Comparison of ENCODE assay signal across 9 mouse cellular contexts in the genomic region with DNA sequence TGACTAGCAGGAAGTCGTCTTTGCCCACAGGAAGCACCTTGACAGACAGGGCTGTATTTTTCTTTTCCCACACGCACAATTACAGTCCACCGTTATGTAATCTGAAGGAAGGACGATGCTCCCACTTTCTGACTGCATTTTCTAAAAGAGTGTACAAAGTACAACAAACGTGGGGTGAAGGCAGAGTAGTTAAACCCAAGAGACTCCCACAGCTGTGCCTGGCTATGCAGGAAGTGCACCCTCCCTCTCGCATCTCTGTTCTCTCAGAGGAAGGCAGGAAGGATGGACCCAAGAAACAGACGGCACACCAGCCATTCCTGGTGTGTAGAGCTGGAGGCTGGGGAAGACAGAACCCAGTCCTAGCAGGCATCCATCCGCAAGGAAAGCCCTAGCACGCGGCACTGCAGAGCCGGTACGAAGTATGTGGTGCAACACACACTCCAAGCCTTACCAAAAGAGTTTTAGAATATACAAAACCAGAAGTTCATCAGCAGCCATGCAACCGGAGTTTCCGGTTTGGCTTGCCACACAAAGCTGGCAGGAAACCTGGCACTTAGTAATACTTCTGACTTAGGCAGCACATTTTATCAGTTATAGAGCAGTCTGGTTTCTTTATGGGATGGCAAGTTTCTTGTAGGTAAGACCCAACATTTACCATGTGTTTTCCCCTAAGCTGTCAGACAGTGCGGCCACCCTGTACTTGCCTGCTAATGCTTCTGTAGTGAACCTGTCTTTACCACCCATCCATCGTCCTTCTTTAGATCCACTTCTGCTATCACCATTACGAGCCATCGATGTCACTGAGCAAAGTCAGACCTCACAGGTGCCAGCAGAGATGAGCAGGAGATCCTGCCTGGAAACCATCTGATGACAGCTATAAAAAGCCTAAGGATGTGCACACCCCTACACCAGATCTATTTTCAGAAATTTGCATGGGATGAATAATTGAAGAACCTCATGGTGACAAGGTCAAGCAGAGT. TPM values are rescaled to one million over a fixed set of nuclear protein-coding genes. Genes with fewer than 3 reads are reported as not detected.
DNase-seq lines count a peak whose midpoint lies in the region; ATAC-seq and TF ChIP-seq lines count a peak whose summit lies in the region.
"Had no signal": no experiment of that assay in that cellular context is flagged by ENCODE, and none has a peak within 500 bp of the region (broad histone marks: within the 10 kb centered on the region; RNA-seq: fewer than 3 reads in every experiment).

No protein-coding gene starts in this region.

- intact Hi-C loops in heart, adult 2 months (cut with DNase I): loop anchor here (5.0 kb wide), 1 partner anchor 66 kb away; the partner anchor contains the start of genes Mrpl44 and Wdfy1
- intact Hi-C loops in heart, postnatal 14 days (cut with DNase I): loop anchor here (5.0 kb wide), 1 partner anchor 51 kb away; no protein-coding TSS in a partner anchor

- no peak overlapping the region for H3K9ac ChIP-seq in heart, adult 2 months (ENCODE audit: low read depth, low read length)
- H3K9ac ChIP-seq in lung, embryonic 16.5 days (ENCODE audit: low read length): no peak overlapping the region
- H3K9ac ChIP-seq: neural tube, embryonic 13.5 days had no signal

- H3K4me3 ChIP-seq in heart, adult 2 months: no peak overlapping the region
- H3K4me3 ChIP-seq in lung, embryonic 16.5 days (ENCODE audit: low read length): no peak overlapping the region
- H3K4me3 ChIP-seq: neural tube, embryonic 13.5 days had no signal

- no peak overlapping the region for H3K4me2 ChIP-seq in lung, embryonic 16.5 days (ENCODE audit: low read depth, low read length)
- H3K4me2 ChIP-seq: neural tube, embryonic 13.5 days had no signal

- DNase-seq in heart, adult 2 months: peak in 1 of 2 experiments; percentile 14
- no peak for DNase-seq in heart, postnatal 14 days
- peak; percentile 53 for DNase-seq in urinary bladder, postnatal 14 days (ENCODE audit: low spot score)
- no peak for DNase-seq in urinary bladder, postnatal 25 days (ENCODE audit: low spot score)
- DNase-seq in thymus, postnatal 4 days: peak; percentile 66
- DNase-seq in gastrocnemius, postnatal 4 days (ENCODE audit: low spot score in 2 of 2): no peak

- TF ChIP-seq CTCF in heart, adult 2 months (IDR thresholded peaks at IDR 0.05): no peak

- WGBS in heart, adult 2 months: 43% methylated on average over 18 of the region's 18 CpGs
- whole genome bisulfite sequencing in lung, embryonic 16.5 days: 63% methylated on average over 18 of the region's 18 CpGs

- no peaks in the 10 kb centered on the region for H3K79me2 ChIP-seq in heart, adult 2 months (replicated peaks; ENCODE audit: control insufficient read depth, insufficient read depth, low read length)

- TF ChIP-seq POLR2A in heart, adult 2 months (IDR thresholded peaks at IDR 0.05; ENCODE audit: insufficient read depth, low read depth, low read length): no peak

- TF ChIP-seq EP300 in heart, adult 2 months (IDR thresholded peaks at IDR 0.05; ENCODE audit: insufficient read depth, low read depth, low read length): no peak

- H3K27ac ChIP-seq in heart, adult 2 months: peak overlapping the region; percentile 29; the same call in 1 of the 2 replicates
- peak overlapping the region; percentile 48 for H3K27ac ChIP-seq in lung, embryonic 16.5 days (ENCODE audit: low read length)

- peaks cover 3% of the 10 kb centered on the region for H3K4me1 ChIP-seq in heart, adult 2 months (ENCODE audit: control insufficient read depth, insufficient read depth, low read length)
- peaks cover 8% of the 10 kb centered on the region; the same call in 1 of the 2 replicates for H3K4me1 ChIP-seq in lung, embryonic 16.5 days (replicated peaks; ENCODE audit: control insufficient read depth, insufficient read depth, low read length)

- peaks cover 2% of the 10 kb centered on the region; the same call in 1 of the 2 replicates for H3K36me3 ChIP-seq in heart, adult 2 months (ENCODE audit: control insufficient read depth, insufficient read depth, low read length)
- H3K36me3 ChIP-seq in lung, embryonic 16.5 days (ENCODE audit: control insufficient read depth, insufficient read depth, low read length): peaks cover 4% of the 10 kb centered on the region; the same call in 1 of the 2 replicates

- H3K27me3 ChIP-seq in heart, adult 2 months (ENCODE audit: control insufficient read depth, insufficient read depth, low read length): no peaks in the 10 kb centered on the region
- no peaks in the 10 kb centered on the region for H3K27me3 ChIP-seq in lung, embryonic 16.5 days (ENCODE audit: control insufficient read depth, insufficient read depth, low read depth, low read length)
- H3K27me3 ChIP-seq: neural tube, embryonic 13.5 days had no signal

- no peaks in the 10 kb centered on the region for H3K9me3 ChIP-seq in lung, embryonic 16.5 days (ENCODE audit: control insufficient read depth, low read length)
- H3K9me3 ChIP-seq: neural tube, embryonic 13.5 days had no signal

- ATAC-seq in lung, embryonic 16.5 days (ENCODE audit: low read depth): peak; percentile 62
- no peak; the same call in 1 of the 2 replicates for ATAC-seq in monocyte, adult 5-6 weeks (replicated peaks; ENCODE audit: insufficient number of reproducible peaks, low FRiP score, low TSS enrichment, poor library complexity, severe bottlenecking)

RNA-seq across cellular contexts. Expression of gene Ap1s3, which starts 39.7 kb away (rescaled TPM):
- under 1 TPM; 0.20 to 0.29 TPM for total RNA-seq in heart, adult 2 months (2021)
- 0.12 and 2.9 TPM in 2 replicates for polyA plus RNA-seq in heart, adult 2 months (2012; rRNA removed)
- under 1 TPM; 0.45 to 0.68 TPM for total RNA-seq in heart, postnatal 14 days (2021)
- 0.41 and 1.1 TPM in 2 replicates for polyA plus RNA-seq in lung, embryonic 16.5 days (2015; fragmentation: Nextera tagmentation; extraction: Ambion mirVana)
- total RNA-seq in monocyte, adult 5-6 weeks (2017): 2.7 to 6.4 TPM (median 3.0 TPM) in 3 replicates
- under 1 TPM; 0.26 to 0.27 TPM for total RNA-seq in gastrocnemius, postnatal 4 days (2021)
- polyA plus RNA-seq: neural tube, embryonic 13.5 days had no signal

Comparison
In these comparisons a context has a peak if more than half of its experiments do, and no peak if none do; other contexts are left out.
1. DNase-seq: peak in urinary bladder, postnatal 14 days (single experiment) and thymus, postnatal 4 days (single experiment); none in heart, postnatal 14 days (0 of 2), urinary bladder, postnatal 25 days (single experiment) and gastrocnemius, postnatal 4 days (0 of 2).